In genomic region chr1:86062523-86062922, GRCm38 (mm10) we compare ENCODE assay signal across 19 mouse cellular contexts. TPM values are rescaled to one million over a fixed set of nuclear protein-coding genes. Genes with fewer than 3 reads are reported as not detected.
DNase-seq lines count a peak whose midpoint lies in the region; TF ChIP-seq lines count a peak whose summit lies in the region.
"Had no signal": no experiment of that assay in that cellular context is flagged by ENCODE, and none has a peak within 500 bp of the region (broad histone marks: within the 10 kb centered on the region; RNA-seq: fewer than 3 reads in every experiment).

No protein-coding gene starts in this region.

- H3K9ac ChIP-seq in CH12.LX (ENCODE audit: insufficient read depth, low read depth): no peak overlapping the region

- peak; percentile 3 for TF ChIP-seq RAD21 in CH12.LX (IDR thresholded peaks at IDR 0.05; ENCODE audit: low read depth, low read length)

- no peak for DNase-seq in layer of hippocampus, adult 2 months (ENCODE audit: low spot score in 2 of 2)
- no peak for DNase-seq in layer of hippocampus, postnatal 36 days
- DNase-seq in 416B (ENCODE audit: low read depth): peak; percentile 80
- no peak for DNase-seq in CH12.LX (ENCODE audit: extremely low read depth)
- DNase-seq in ZHBTc4 (ENCODE audit: low read depth, low spot score): peak; percentile 76
- DNase-seq in embryo, embryonic 9.5 days (ENCODE audit: extremely low spot score): no peak
- DNase-seq in ovary, postnatal 10 days (ENCODE audit: low spot score): no peak
- DNase-seq: adrenal gland, postnatal 25 days; cerebellum, adult 8-10 months; embryo, embryonic 11 days; heart, postnatal 14 days; lung, postnatal 14 days; thymus, adult 18-20 months had no signal

- TF ChIP-seq POLR2A in CH12.LX (IDR thresholded peaks at IDR 0.05; ENCODE audit: low read depth, low read length): no peak

- peaks cover 0 to 7% of the 10 kb centered on the region in 2 experiments for H3K36me3 ChIP-seq in CH12.LX (replicated peaks in 1 of 2; ENCODE audit: control insufficient read depth in 1 of 2, insufficient read depth in 1 of 2, low read length in 1 of 2)

- no peak overlapping the region for H3K4me2 ChIP-seq in CH12.LX (ENCODE audit: insufficient read depth, low read depth, poor library complexity, severe bottlenecking)

- no peak overlapping the region for H3K4me3 ChIP-seq in layer of hippocampus, adult 2 months
- no peak overlapping the region for H3K4me3 ChIP-seq in CH12.LX (replicated peaks in 1 of 3; ENCODE audit: low read depth in 2 of 3, low read length in 2 of 3, poor library complexity in 1 of 3)
- H3K4me3 ChIP-seq: myocyte had no signal

- no peak for TF ChIP-seq EP300 in CH12.LX (IDR thresholded peaks at IDR 0.05; ENCODE audit: low read length)

- peaks cover 8 to 34% of the 10 kb centered on the region in 2 experiments; a peak in 3 of 4 replicates for H3K4me1 ChIP-seq in CH12.LX (ENCODE audit: control insufficient read depth in 1 of 2, insufficient read depth in 2 of 2)

- TF ChIP-seq CTCF in layer of hippocampus, adult 2 months (conservative IDR thresholded peaks at IDR 0.05): peak; percentile 70
- peak in 1 of 2 experiments; percentile 45; a peak in 1 of 4 replicates for TF ChIP-seq CTCF in CH12.LX (conservative IDR thresholded peaks at IDR 0.05 in 1 of 2, IDR thresholded peaks at IDR 0.05 in 1 of 2; ENCODE audit: low read depth in 2 of 2, low read length in 2 of 2)

- in situ Hi-C loops in CH12.LX (cut with MboI; ENCODE audit: low pct_ligation_motif_present, low pct_unique_long_range_greater_than_20kb, low sequenced_read_pairs): no loop called here

- H3K27ac ChIP-seq in layer of hippocampus, adult 2 months: no peak overlapping the region
- no peak overlapping the region for H3K27ac ChIP-seq in CH12.LX (ENCODE audit: insufficient read depth, low read depth)

- H3K27me3 ChIP-seq in CH12.LX (replicated peaks): peaks cover 2% of the 10 kb centered on the region

- peaks cover 27% of the 10 kb centered on the region for H3K79me2 ChIP-seq in CH12.LX (replicated peaks; ENCODE audit: control insufficient read depth, extremely low read depth, insufficient read depth, poor library complexity, severe bottlenecking)

- H3K9me3 ChIP-seq in CH12.LX (replicated peaks; ENCODE audit: low read length): peaks cover 2% of the 10 kb centered on the region

- dilution Hi-C loops in CH12.LX (cut with MboI; ENCODE audit: extremely low pct_ligation_motif_present, extremely low pct_unique_long_range_greater_than_20kb, low sequenced_read_pairs): no loop called here

TF ChIP-seq in CH12.LX, 34 proteins besides CTCF, POLR2A, EP300 and RAD21:
- no peak for TF ChIP-seq PAX5 (IDR thresholded peaks at IDR 0.05; ENCODE audit: low read length)
- no peak for TF ChIP-seq MAZ (IDR thresholded peaks at IDR 0.05; ENCODE audit: low read depth, low read length)
- no peak for TF ChIP-seq IRF4 (IDR thresholded peaks at IDR 0.05; ENCODE audit: low read depth, low read length)
- TF ChIP-seq GABPA (IDR thresholded peaks at IDR 0.05; ENCODE audit: insufficient replicate concordance, low read depth, low read length): no peak
- TF ChIP-seq HCFC1 (IDR thresholded peaks at IDR 0.05; ENCODE audit: low read depth, low read length): no peak
- TF ChIP-seq CHD1 (IDR thresholded peaks at IDR 0.05; ENCODE audit: low read depth, low read length): no peak
- TF ChIP-seq ZKSCAN1 (IDR thresholded peaks at IDR 0.05; ENCODE audit: borderline replicate concordance, low read depth, low read length): no peak
- no peak for TF ChIP-seq TBP (conservative IDR thresholded peaks at IDR 0.05; ENCODE audit: low read depth, low read length)
- no peak for TF ChIP-seq POLR2AphosphoS2 (IDR thresholded peaks at IDR 0.05; ENCODE audit: low read depth, low read length)
- no peak for TF ChIP-seq TCF12 (IDR thresholded peaks at IDR 0.05; ENCODE audit: low read depth, low read length)
- no peak for TF ChIP-seq JUN (IDR thresholded peaks at IDR 0.05; ENCODE audit: insufficient read depth, low read depth, low read length)
TF ChIP-seq in CH12.LX: peak in this region for 0.

RNA-seq across cellular contexts. Expression of gene Psmd1, which starts 1.7 kb away (rescaled TPM):
- 100 to 1,000 TPM; 105 to 111 TPM for total RNA-seq in layer of hippocampus, adult 2 months (2021)
- total RNA-seq in layer of hippocampus, postnatal 36 days (2021): 100 to 1,000 TPM; 104 to 108 TPM
- total RNA-seq in CH12.LX (2012; rRNA removed) (87.6 and 129 TPM in 2 replicates), CH12.LX (2014; rRNA removed) (134 and 156 TPM in 2 replicates)
- polyA plus RNA-seq in CH12.LX (2012; ENCODE audit: insufficient read length, low read depth): 191 and 196 TPM in 2 replicates

RNA-seq across cellular contexts. Expression of gene 2810459M11Rik, which starts 16.9 kb away (rescaled TPM):
- total RNA-seq in layer of hippocampus, adult 2 months (2021): 10 to 100 TPM in 1 of 2 experiments, 1 to 10 TPM in 1; 9.8 to 11.9 TPM
- total RNA-seq in layer of hippocampus, postnatal 36 days (2021): 10 to 100 TPM; 11.4 TPM
- total RNA-seq in CH12.LX (2012; rRNA removed) (not detected in 2 replicates), CH12.LX (2014; rRNA removed) (not detected in 2 replicates)
- not detected in 2 replicates for polyA plus RNA-seq in CH12.LX (2012; ENCODE audit: insufficient read length, low read depth)
- total RNA-seq: gastrocnemius, adult 8-10 months; heart, postnatal 14 days had no signal
- polyA plus RNA-seq: G1E, myocyte had no signal

RNA-seq across cellular contexts. Expression of gene Spata3, which starts 45.9 kb away (rescaled TPM):
- total RNA-seq in layer of hippocampus, adult 2 months (2021): 1 to 10 TPM; 1.2 TPM
- total RNA-seq in layer of hippocampus, postnatal 36 days (2021): 1 to 10 TPM in 1 of 2 experiments, under 1 TPM in 1; 0.35 to 1.3 TPM
- total RNA-seq in CH12.LX (2012; rRNA removed) (not detected in 2 replicates), CH12.LX (2014; rRNA removed) (not detected in 2 replicates)
- not detected in 2 replicates for polyA plus RNA-seq in CH12.LX (2012; ENCODE audit: insufficient read length, low read depth)
- total RNA-seq: adrenal gland, postnatal 25 days; G1E; gastrocnemius, adult 8-10 months; heart, postnatal 14 days; liver, adult 2 months had no signal
- polyA plus RNA-seq: forebrain, embryonic 14.5 days; G1E; liver, adult 2 months; myocyte had no signal

RNA-seq across cellular contexts. Expression of gene Htr2b, which starts 49.2 kb away (rescaled TPM):
- total RNA-seq in layer of hippocampus, adult 2 months (2021): not detected
- not detected for total RNA-seq in layer of hippocampus, postnatal 36 days (2021)
- 0.08 TPM in 1 of 2 replicates, not detected in the other for total RNA-seq in CH12.LX (2012; rRNA removed)
- not detected in 2 replicates for total RNA-seq in CH12.LX (2014; rRNA removed)
- 0.47 and 0.61 TPM in 2 replicates for polyA plus RNA-seq in CH12.LX (2012; ENCODE audit: insufficient read length, low read depth)
- total RNA-seq: layer of hippocampus, adult 8-10 months; liver, adult 2 months had no signal
- polyA plus RNA-seq: G1E; liver, adult 2 months had no signal

Comparison
In these comparisons a context has a peak if more than half of its experiments do, and no peak if none do; other contexts are left out.
1. DNase-seq: peak in 416B (single experiment) and ZHBTc4 (single experiment); none in layer of hippocampus, adult 2 months (0 of 2), layer of hippocampus, postnatal 36 days (0 of 2), CH12.LX (single experiment), embryo, embryonic 9.5 days (single experiment) and ovary, postnatal 10 days (single experiment).
2. RNA of gene 2810459M11Rik, which starts 16.9 kb away (total RNA-seq): 9.8 to 11.9 TPM in layer of hippocampus, adult 2 months and 11.4 TPM in layer of hippocampus, postnatal 36 days; not detected in CH12.LX; every median in the first group is over 10 times any median in the second.